Mouse (Mus musculus) bone marrow, adult 2 months (tissue): ENCODE results near the gene Bhlhe23. TPM values are rescaled to one million over a fixed set of nuclear protein-coding genes. Genes with fewer than 3 reads are reported as not detected.

Experiments used
- H3K27ac ChIP-seq: fragments of 200-500 bp; 2 replicates; pipeline ENCODE4 v1.5.1; 2012; ENCODE audit warnings: low read depth, mild to moderate bottlenecking, control low read depth, inconsistent platforms, low read length; ENCODE audit not compliant: control insufficient read depth, poor library complexity, insufficient read depth
- H3K4me1 ChIP-seq: fragments of 200-500 bp; 2 replicates; pipeline ENCODE4 v1.6.1; 2011; ENCODE audit warnings: low read length; ENCODE audit not compliant: control insufficient read depth, insufficient read depth
- H3K4me3 ChIP-seq: fragments of 200-500 bp; replicated peaks from 2 replicates; pipeline ENCODE3; 2011; ENCODE audit warnings: mild to moderate bottlenecking, low read depth, low read length, control low read depth; ENCODE audit not compliant: control insufficient read depth
- CTCF ChIP-seq: fragments of 200-500 bp; IDR thresholded peaks from 2 replicates; pipeline ENCODE4 v1.5.1; 2011; ENCODE audit warnings: low read length, control low read depth; ENCODE audit not compliant: control insufficient read depth, insufficient read depth
- POLR2A ChIP-seq: fragments of 200-500 bp; IDR thresholded peaks from 2 replicates; pipeline ENCODE4 v1.6.1; 2011; ENCODE audit warnings: low read depth, mild to moderate bottlenecking, control low read depth, low read length, borderline replicate concordance; ENCODE audit not compliant: control insufficient read depth
- WGBS: fragments of 180-500 bp; shearing (Covaris S2); methylation state at CpG from one replicate; pipeline ENCODE4 v1.1.7; 2018; 5-methylcytosine and 5-hydroxymethylcytosine counted together
- polyA plus RNA-seq: library from polyadenylated mRNA; stranded (reverse); fragments of >200 nt; gene quantifications from 2 replicates; pipeline ENCODE4 v1.2.4, GENCODE M21; 2011; ENCODE audit warnings: low replicate concordance; ENCODE audit not compliant: missing spikeins, insufficient read depth, insufficient read length

Bhlhe23 gene
- polyA plus RNA-seq, 1 experiment = not detected

GRCm38 (mm10) chr2:180726658-180727442 lies 49.9 kb downstream of the Bhlhe23 start:
- Histone ChIP-seq H3K4me3 (peak overlapping the region; percentile 19), H3K4me1 (peaks cover 13% of the 10 kb centered on the region), H3K27ac (peak overlapping the region; percentile 79)
- TF ChIP-seq POLR2A (peak; percentile 54), CTCF (no peak)
- WGBS = 12% methylated on average over 6 of the region's 6 CpGs

GRCm38 (mm10) chr2:180725856-180726629 lies 50.7 kb downstream of the Bhlhe23 start:
- Histone ChIP-seq H3K4me1 (peaks cover 10% of the 10 kb centered on the region), H3K27ac (peak overlapping the region; percentile 79)
- WGBS = 5% methylated on average over 8 of the region's 8 CpGs

GRCm38 (mm10) chr2:180725414-180725778 lies 51.3 kb downstream of the Bhlhe23 start:
- H3K4me1 ChIP-seq = peaks cover 10% of the 10 kb centered on the region
- peak overlapping the region; percentile 31 for H3K27ac ChIP-seq
- under 1% methylated on average over 6 of the region's 6 CpGs for WGBS
- TF ChIP-seq CTCF = no peak
- H3K4me3 ChIP-seq = peak overlapping the region; percentile 57

More at GRCm38 (mm10) chr2:180725856-180726629, 50.7 kb downstream of the Bhlhe23 start:
- H3K4me3 ChIP-seq = peak overlapping the region; percentile 57
- TF ChIP-seq POLR2A (no peak), CTCF (no peak)

GRCm38 (mm10) chr2:180724585-180725413 lies 51.9 kb downstream of the Bhlhe23 start, which contains the start of gene Slc17a9:
Slc17a9 (plus strand) TSS chr2:180725263.
- 4% methylated on average over 18 of the region's 18 CpGs for WGBS
- TF ChIP-seq CTCF (no peak), POLR2A (peak; percentile 45; the same call in 1 of the 2 replicates)
- peaks cover 10% of the 10 kb centered on the region for H3K4me1 ChIP-seq
- H3K27ac ChIP-seq = peak within 1 kb of the TSS; percentile 31
- peak within 1 kb of the TSS; percentile 57 for H3K4me3 ChIP-seq

Other genes with a start within 250 kb of the Bhlhe23 start
- 15.1 and 23.8 TPM in 2 replicates for gene Mrgbp, start 195.6 kb downstream of the Bhlhe23 start, polyA plus RNA-seq
- gene Ogfr, start 187.7 kb downstream of the Bhlhe23 start, polyA plus RNA-seq = 28.5 and 40.6 TPM in 2 replicates
- 0.56 and 1.4 TPM in 2 replicates for gene Col9a3, start 179.1 kb downstream of the Bhlhe23 start, polyA plus RNA-seq
- gene Tcfl5, start 134.2 kb downstream of the Bhlhe23 start, polyA plus RNA-seq = 2.0 TPM in 1 of 2 replicates, not detected in the other
- gene Dido1, start 66.9 kb downstream of the Bhlhe23 start, polyA plus RNA-seq = 15.5 and 36.0 TPM in 2 replicates
- gene Gid8, start 66.8 kb downstream of the Bhlhe23 start, polyA plus RNA-seq = 79.0 and 81.5 TPM in 2 replicates
- 19.4 and 35.6 TPM in 2 replicates for gene Slc17a9, start 51.6 kb downstream of the Bhlhe23 start, polyA plus RNA-seq
- gene Ythdf1, start 144.0 kb upstream of the Bhlhe23 start, polyA plus RNA-seq = 17.7 and 26.6 TPM in 2 replicates
- gene Birc7, start 152.1 kb upstream of the Bhlhe23 start, polyA plus RNA-seq = not detected in 2 replicates
- not detected in 2 replicates for gene Nkain4, start 177.8 kb upstream of the Bhlhe23 start, polyA plus RNA-seq
- 32.9 and 35.6 TPM in 2 replicates for gene Arfgap1, start 190.3 kb upstream of the Bhlhe23 start, polyA plus RNA-seq
- gene Col20a1, start 209.6 kb upstream of the Bhlhe23 start, polyA plus RNA-seq = 0.52 and 2.6 TPM in 2 replicates